Mouse (Mus musculus) B cell, adult 67 days (primary cell): ENCODE measurements around the gene Fate1. TPM values are rescaled to one million over a fixed set of nuclear protein-coding genes. Genes with fewer than 3 reads are reported as not detected.

ENCODE experiments used
- total RNA-seq, 2 experiments: library from RNA; stranded (reverse); gene quantifications; 4 replicates each; pipeline ENCODE4 v1.2.4; 2023

The Fate1 gene
- not detected for total RNA-seq

DNA sequence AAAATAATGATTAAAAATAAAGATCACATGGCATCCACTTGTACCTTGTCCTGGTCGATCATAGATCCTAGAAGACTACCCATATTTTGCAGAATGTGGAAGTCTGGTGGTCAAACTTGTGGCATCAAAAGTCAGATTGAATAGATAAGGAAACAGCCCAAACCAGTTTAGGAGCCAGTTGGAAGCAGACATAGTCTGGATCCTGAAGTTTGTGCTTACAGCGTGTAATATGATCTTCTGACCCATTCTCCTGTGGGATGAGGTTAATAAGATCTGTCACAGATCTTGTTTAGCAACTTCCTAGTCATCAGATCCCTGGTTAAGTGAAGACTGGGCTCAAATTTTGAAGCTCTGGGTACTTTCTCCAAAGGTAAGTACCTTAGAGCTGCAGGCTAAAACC is at the start of gene Fate1:
Gene Fate1 (plus strand): TSS at position 301 of the 400 bp plus-strand sequence.

DNA sequence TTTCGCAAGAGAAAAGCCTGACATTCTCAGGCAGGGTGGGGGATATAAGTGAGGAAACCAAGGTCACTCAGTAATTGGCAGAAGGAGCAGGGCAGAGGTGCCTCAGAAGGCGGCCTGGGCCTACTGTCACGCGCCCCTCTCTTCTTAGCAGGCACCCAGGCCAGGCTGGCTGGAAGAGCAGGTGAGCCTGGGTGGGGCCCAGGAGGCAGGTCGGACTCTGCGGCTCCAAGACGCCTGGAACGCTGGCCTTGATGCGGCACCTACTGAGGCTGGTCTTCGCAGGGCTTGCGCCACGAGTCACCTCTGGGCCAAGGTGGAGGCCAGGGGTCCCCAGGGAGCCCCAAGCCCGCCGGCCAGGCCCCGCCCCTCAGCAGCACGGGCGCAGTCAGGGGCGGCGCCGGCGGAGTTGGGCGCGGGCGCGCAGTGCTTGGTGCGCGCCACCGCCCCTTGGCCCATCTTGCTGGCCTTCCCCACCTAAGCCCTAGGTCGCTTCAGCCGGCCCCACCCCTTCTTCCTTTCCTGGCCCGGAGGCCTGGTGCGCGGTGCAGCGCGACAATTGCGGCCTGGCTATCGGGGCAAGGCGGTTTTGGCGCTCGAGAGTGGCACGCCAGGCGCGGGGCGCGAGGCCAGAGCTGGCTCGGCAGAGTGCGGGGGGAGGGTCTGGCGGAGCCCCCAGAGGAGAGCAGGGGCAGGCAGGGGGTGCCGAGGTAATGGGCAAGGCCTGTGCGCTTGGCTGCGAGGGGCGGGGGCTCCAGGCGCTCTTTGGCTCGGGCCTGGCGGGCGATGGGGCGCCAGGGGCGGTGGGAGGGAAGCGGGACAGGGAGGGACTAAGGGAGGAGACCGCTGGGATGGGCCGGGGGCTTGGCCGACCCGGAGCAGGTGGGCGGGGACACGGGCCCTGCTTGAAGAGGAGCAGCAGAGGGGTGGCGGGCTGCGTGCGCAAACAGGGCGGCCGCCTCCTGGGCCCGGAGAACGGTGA is 10.4 kb upstream of the Fate1 start, which contains the start of gene Prrg3:
Gene Prrg3 (plus strand): TSS at position 552 of the 979 bp plus-strand sequence.

DNA sequence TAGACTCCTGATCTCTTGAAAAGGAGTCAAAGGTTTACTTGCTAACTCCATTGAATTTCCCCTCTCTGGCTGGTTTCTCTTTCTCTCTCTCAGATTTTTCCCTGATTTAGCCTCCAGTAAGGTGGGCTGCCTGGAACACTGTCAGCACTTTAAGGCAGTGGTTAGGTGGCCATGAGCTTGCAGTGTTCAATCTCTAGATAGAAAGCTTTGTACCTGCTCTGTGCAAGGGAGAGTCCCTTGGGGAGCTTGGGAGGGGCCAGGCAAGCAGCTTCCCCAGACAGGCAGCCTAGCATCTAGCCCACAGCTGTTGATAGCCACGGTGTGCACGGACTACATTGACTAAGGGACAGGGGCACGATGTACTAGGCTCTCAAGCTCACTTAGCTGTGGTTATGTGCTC is 18.8 kb downstream of the Fate1 start, which contains the start of gene Cnga2:
Gene Cnga2 (plus strand): TSS at position 301 of the 400 bp plus-strand sequence.

Other genes with a start within 250 kb of the Fate1 start
- 10 to 100 TPM; 24.5 to 26.5 TPM for gene Vma21, start 157.1 kb upstream of the Fate1 start, total RNA-seq
- gene Gm1141, start 52.0 kb upstream of the Fate1 start, total RNA-seq, result not detected
- not detected for gene Prrg3, start 10.4 kb upstream of the Fate1 start, total RNA-seq
- not detected for gene Cnga2, start 18.9 kb downstream of the Fate1 start, total RNA-seq
- not detected for gene Magea4, start 249.0 kb downstream of the Fate1 start, total RNA-seq